Mouse (Mus musculus) urinary bladder, postnatal 4 days (tissue): ENCODE results near the gene Zfand3.
A peak's percentile ranks its signal among the peaks of the same experiment; 100 is the strongest.

Experiments
- DNase-seq, 2 experiments: peaks; one replicate each; pipeline ENCODE4 v3.0.0; 2021 to 2022; ENCODE audit warnings: low spot score in 2 of 2

The Zfand3 gene

GRCm38 (mm10) chr17:30148320-30148719, 143.8 kb downstream of the Zfand3 start:
- DNase-seq: no peak

GRCm38 (mm10) chr17:30149911-30150310, 145.4 kb downstream of the Zfand3 start:
- no peak for DNase-seq

- DNase-seq: no peak
Measured at GRCm38 (mm10) chr17:30154144-30154543, 149.6 kb downstream of the Zfand3 start.

- no peak for DNase-seq
Measured at GRCm38 (mm10) chr17:30154861-30155260, 150.3 kb downstream of the Zfand3 start.

DNA sequence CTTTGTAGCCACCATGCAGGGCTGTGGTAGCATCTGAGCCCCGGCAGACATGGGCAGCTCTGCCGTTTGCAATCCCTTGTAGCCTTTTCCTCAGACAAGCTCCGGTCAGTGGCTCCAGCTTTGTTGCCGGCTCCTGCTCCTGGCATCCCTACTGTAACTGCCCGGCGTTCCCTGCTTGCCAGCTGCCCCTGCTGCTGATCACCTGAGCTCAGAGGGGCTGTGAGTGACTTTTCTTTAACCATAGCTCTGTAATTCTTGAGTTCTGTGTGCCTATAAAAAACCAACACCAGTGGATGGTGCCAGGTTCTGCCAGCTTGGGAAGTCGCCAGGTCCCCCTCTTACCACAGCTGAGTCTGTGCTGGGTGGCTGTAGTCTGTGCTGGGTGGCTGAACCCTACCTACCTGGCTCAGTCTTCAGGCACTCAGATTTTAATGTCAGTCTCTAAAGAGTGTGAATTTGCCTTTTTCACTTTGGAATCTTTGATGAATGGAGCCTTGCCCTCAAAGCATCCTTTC, 150.9 kb downstream of the Zfand3 start:
- no peak for DNase-seq

DNA sequence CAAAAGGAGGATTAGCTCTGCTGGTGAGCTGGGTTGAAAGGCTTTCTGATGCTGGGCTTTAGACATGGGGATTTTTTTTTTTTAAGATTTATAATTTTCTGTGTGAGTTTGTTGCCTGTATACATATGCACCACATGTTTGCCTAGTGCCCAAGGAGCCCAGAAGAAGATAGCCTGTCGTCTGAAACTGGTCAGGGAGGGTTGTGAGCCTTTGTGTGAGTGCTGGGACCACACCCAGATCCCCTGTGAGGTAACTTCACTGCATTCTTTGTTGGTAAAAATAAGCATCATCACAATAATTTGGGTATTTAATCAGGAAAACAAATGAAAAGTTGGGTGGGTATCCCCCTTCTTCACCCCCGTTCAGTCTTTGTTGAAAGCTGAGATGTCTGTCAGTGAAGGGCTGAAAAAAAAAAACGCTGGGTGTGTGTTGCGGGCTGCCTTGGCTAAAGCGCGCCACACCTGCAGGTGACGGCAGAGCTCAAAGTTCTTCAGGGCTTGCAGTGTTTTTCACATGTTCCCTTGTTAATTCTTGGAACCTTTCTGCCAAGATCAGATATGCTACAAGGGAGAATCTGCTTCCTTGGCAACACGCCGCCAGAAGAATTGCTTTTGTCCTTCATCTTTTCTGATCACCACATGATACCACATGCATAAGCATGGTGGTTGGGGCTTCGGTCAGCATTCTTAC, 154.0 kb downstream of the Zfand3 start:
- no peak for DNase-seq

- DNase-seq: no peak
Measured at GRCm38 (mm10) chr17:30159341-30159740, 154.8 kb downstream of the Zfand3 start.

- DNase-seq: no peak
Measured at GRCm38 (mm10) chr17:30160823-30161432, 156.4 kb downstream of the Zfand3 start.

DNA sequence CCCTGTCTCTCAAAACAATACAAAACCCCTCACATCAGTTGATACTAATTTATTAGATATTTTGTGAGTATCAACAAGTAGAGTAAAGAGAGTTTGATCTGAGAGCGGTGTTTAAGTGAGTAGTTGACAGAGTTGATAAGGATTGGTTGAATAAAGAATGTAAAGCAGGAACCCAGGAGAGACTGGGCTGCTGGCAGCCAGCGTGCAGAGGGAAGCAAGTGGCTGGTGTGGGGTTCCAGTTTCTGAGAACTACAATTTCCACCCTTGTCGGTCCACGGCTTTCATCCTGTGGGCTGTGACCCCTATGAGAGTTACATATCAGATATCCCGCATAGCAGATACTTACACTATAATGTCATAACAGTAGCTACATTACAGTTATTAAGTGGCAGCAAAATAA, 158.4 kb downstream of the Zfand3 start:
- no peak for DNase-seq

GRCm38 (mm10) chr17:30163793-30164192, 159.3 kb downstream of the Zfand3 start:
- no peak for DNase-seq

DNA sequence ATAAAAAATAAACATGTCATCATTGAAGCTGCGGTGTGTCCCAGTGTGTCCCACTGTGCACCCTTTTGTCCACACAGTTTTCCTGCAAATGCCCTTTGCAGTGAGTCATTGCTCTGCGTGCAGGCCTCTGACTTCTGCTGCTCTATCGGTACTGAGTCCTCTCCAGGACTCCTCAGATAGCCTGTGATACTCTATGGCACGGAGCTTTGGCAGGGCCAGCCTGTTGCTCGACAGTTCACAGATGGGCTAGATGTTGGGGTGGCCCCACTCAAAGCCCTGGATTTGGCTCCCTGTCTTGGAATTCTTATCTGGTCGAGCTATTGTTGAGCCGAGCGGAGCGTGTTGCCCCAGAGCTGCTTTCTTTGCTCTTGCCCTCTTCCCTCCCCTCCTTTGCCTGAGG, 160.3 kb downstream of the Zfand3 start:
- DNase-seq: no peak

GRCm38 (mm10) chr17:30177435-30177834, 172.9 kb downstream of the Zfand3 start:
- DNase-seq: no peak

GRCm38 (mm10) chr17:30178402-30178801, 173.9 kb downstream of the Zfand3 start:
- no peak for DNase-seq

DNA sequence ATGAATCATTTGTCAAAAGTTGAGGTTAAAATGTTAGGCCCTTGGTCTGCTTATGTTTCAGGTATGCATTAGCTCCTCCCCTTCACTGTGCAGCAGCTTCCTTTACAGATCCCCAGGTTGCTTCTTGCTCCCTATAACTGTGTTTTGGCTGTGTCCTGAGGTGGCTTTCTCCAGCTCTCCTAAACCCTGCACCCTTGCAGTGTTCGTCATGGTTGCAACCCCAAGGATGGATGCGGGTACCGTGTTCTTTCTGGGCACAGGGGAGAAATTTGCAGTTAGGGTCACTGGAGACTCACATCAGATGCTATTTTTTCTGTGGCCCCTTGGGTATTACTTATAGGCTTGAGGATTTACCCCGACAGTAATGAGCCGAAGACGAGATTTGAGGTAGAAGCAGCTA, 175.7 kb downstream of the Zfand3 start:
- no peak for DNase-seq

- DNase-seq: no peak
Measured at GRCm38 (mm10) chr17:30181554-30181953, 177.0 kb downstream of the Zfand3 start.

DNA sequence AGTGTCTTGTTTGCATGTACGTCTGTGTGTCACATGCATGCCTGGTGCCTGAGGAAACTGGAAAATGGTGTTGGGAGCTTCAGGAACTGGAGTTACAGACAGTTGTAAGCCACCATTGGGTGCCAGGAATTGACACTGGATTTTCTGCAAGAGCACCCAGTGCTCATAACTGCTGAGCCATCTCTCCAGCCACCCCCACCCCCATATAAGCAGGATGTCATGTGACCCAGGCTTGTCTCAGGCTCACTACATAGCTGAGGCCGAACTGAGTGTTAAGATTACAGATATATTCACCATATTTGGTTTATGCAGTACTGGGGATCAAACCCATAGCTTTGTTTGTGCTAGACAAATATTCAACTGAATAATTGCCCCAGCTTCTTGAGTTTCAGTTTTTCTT, 177.5 kb downstream of the Zfand3 start:
- DNase-seq: no peak

GRCm38 (mm10) chr17:30183561-30183960, 179.0 kb downstream of the Zfand3 start:
- no peak for DNase-seq

GRCm38 (mm10) chr17:30187154-30187553, 182.6 kb downstream of the Zfand3 start:
- no peak for DNase-seq

- no peak for DNase-seq
Measured at GRCm38 (mm10) chr17:30187581-30187980, 183.0 kb downstream of the Zfand3 start.

GRCm38 (mm10) chr17:30188031-30188981, 183.8 kb downstream of the Zfand3 start:
- DNase-seq: no peak

- peak in 1 of 2 experiments; percentile 15 for DNase-seq
Measured at GRCm38 (mm10) chr17:30191097-30191640, 186.6 kb downstream of the Zfand3 start.
